Mouse (Mus musculus) embryonic facial prominence, embryonic 10.5 days (tissue): ENCODE measurements around the gene Tnfrsf12a. TPM values are rescaled to one million over a fixed set of nuclear protein-coding genes. Genes with fewer than 3 reads are reported as not detected.

Experiments
- polyA plus RNA-seq: library from polyadenylated mRNA; unstranded; fragments of >200 nt; fragmentation: Nextera tagmentation; extraction: Ambion mirVana; gene quantifications from 2 replicates; pipeline ENCODE4 v1.2.1, GENCODE M21; 2016

Tnfrsf12a gene
- polyA plus RNA-seq, 1 experiment from 2014 or later, result 4.6 TPM

Other genes with a start within 250 kb of the Tnfrsf12a start
- gene Vmn2r117, start 197.8 kb downstream of the Tnfrsf12a start, polyA plus RNA-seq, result not detected in 2 replicates
- gene Zfp213, start 113.2 kb downstream of the Tnfrsf12a start, polyA plus RNA-seq, result 27.2 and 31.0 TPM in 2 replicates
- gene Zfp13, start 78.0 kb downstream of the Tnfrsf12a start, polyA plus RNA-seq, result 22.4 and 24.4 TPM in 2 replicates
- gene Zscan10, start 76.6 kb downstream of the Tnfrsf12a start, polyA plus RNA-seq, result 0.71 and 1.0 TPM in 2 replicates
- gene Mmp25, start 32.2 kb downstream of the Tnfrsf12a start, polyA plus RNA-seq, result 0.68 and 0.69 TPM in 2 replicates
- 0.85 and 1.2 TPM in 2 replicates for gene Bicdl2, start 17.0 kb downstream of the Tnfrsf12a start, polyA plus RNA-seq
- 30.4 and 39.7 TPM in 2 replicates for gene Hcfc1r1, start 3.9 kb downstream of the Tnfrsf12a start, polyA plus RNA-seq
- gene Thoc6, start 3.6 kb downstream of the Tnfrsf12a start, polyA plus RNA-seq, result 70.9 and 72.2 TPM in 2 replicates
- 77.2 and 81.3 TPM in 2 replicates for gene Cldn6, start 1.8 kb upstream of the Tnfrsf12a start, polyA plus RNA-seq
- 10.5 and 13.5 TPM in 2 replicates for gene Cldn9, start 6.6 kb upstream of the Tnfrsf12a start, polyA plus RNA-seq
- gene 1520401A03Rik, start 45.3 kb upstream of the Tnfrsf12a start, polyA plus RNA-seq, result 0.05 TPM in 1 of 2 replicates, not detected in the other
- gene Pkmyt1, start 48.9 kb upstream of the Tnfrsf12a start, polyA plus RNA-seq, result 61.6 and 62.0 TPM in 2 replicates
- 12.6 and 14.1 TPM in 2 replicates for gene Paqr4, start 63.4 kb upstream of the Tnfrsf12a start, polyA plus RNA-seq
- 8.3 and 9.6 TPM in 2 replicates for gene Kremen2, start 68.4 kb upstream of the Tnfrsf12a start, polyA plus RNA-seq
- 168 and 178 TPM in 2 replicates for gene Flywch1, start 94.1 kb upstream of the Tnfrsf12a start, polyA plus RNA-seq
- 35.4 and 41.3 TPM in 2 replicates for gene Flywch2, start 108.6 kb upstream of the Tnfrsf12a start, polyA plus RNA-seq
- 511 and 516 TPM in 2 replicates for gene Srrm2, start 113.1 kb upstream of the Tnfrsf12a start, polyA plus RNA-seq
- gene Elob, start 151.7 kb upstream of the Tnfrsf12a start, polyA plus RNA-seq, result 1,075 and 1,103 TPM in 2 replicates
- gene Prss33, start 158.6 kb upstream of the Tnfrsf12a start, polyA plus RNA-seq, result 0.21 TPM in 1 of 2 replicates, not detected in the other
- 0.45 TPM in 1 of 2 replicates, not detected in the other for gene Prss32, start 166.4 kb upstream of the Tnfrsf12a start, polyA plus RNA-seq
- 3.2 and 3.6 TPM in 2 replicates for gene Prss41, start 166.7 kb upstream of the Tnfrsf12a start, polyA plus RNA-seq
- gene Prss21, start 190.6 kb upstream of the Tnfrsf12a start, polyA plus RNA-seq, result not detected in 2 replicates
- not detected in 2 replicates for gene Dcpp1, start 203.4 kb upstream of the Tnfrsf12a start, polyA plus RNA-seq
- not detected in 2 replicates for gene Dcpp2, start 203.4 kb upstream of the Tnfrsf12a start, polyA plus RNA-seq
- not detected in 2 replicates for gene Dcpp3, start 240.0 kb upstream of the Tnfrsf12a start, polyA plus RNA-seq